Mouse (Mus musculus) MEL (cell line): ENCODE measurements around the gene Agbl1.

Experiments
- CTCF ChIP-seq, 3 experiments: IDR thresholded peaks in 2 of 3; conservative IDR thresholded peaks in 1 of 3; 2 replicates each; pipeline ENCODE4 v1.5.1; 2011 to 2012; ENCODE audit warnings: low read length in 3 of 3, low read depth in 2 of 3, mild to moderate bottlenecking in 2 of 3, improper control_type of control experiment in 1 of 3, inconsistent platforms in 1 of 3, mixed read lengths in 1 of 3, moderate library complexity in 1 of 3; ENCODE audit not compliant: control insufficient read depth in 1 of 3, insufficient read depth in 1 of 3, poor library complexity in 1 of 3, severe bottlenecking in 1 of 3
- EP300 ChIP-seq, 2 experiments: IDR thresholded peaks; 2 replicates each; pipeline ENCODE4 v1.6.1; 2011; ENCODE audit warnings: improper control_type of control experiment in 2 of 2, low read length in 2 of 2, low read depth in 1 of 2, mild to moderate bottlenecking in 1 of 2
- GABPA ChIP-seq: IDR thresholded peaks from 2 replicates; pipeline ENCODE4 v1.6.1; 2012; ENCODE audit warnings: low read depth, mild to moderate bottlenecking, inconsistent platforms, low read length, improper control_type of control experiment, moderate library complexity
- JUND ChIP-seq: IDR thresholded peaks from 2 replicates; pipeline ENCODE4 v1.6.1; 2011; ENCODE audit warnings: low read depth, mild to moderate bottlenecking, improper control_type of control experiment, low read length
- MAX ChIP-seq: IDR thresholded peaks from 2 replicates; pipeline ENCODE4 v1.6.1; 2011; ENCODE audit warnings: low read length, improper control_type of control experiment
- MXI1 ChIP-seq: IDR thresholded peaks from 2 replicates; pipeline ENCODE4 v1.6.1; 2011; ENCODE audit warnings: mild to moderate bottlenecking, low read depth, low read length, improper control_type of control experiment
- POLR2A ChIP-seq, 2 experiments: IDR thresholded peaks; 2 replicates each; pipeline ENCODE4 v1.6.1; 2011 to 2012; ENCODE audit warnings: low read length in 2 of 2, mild to moderate bottlenecking in 2 of 2, control low read depth in 1 of 2, improper control_type of control experiment in 1 of 2, low read depth in 1 of 2, moderate library complexity in 1 of 2; ENCODE audit not compliant: control insufficient read depth in 1 of 2, insufficient read depth in 1 of 2, poor library complexity in 1 of 2
- UBTF ChIP-seq: IDR thresholded peaks from 2 replicates; pipeline ENCODE4 v1.6.1; 2012; ENCODE audit warnings: low read depth, mild to moderate bottlenecking, inconsistent platforms, low read length, improper control_type of control experiment, moderate library complexity, borderline replicate concordance; ENCODE audit not compliant: insufficient read depth

- TF ChIP-seq JUND, result no peak
- no peak for TF ChIP-seq UBTF
- no peak for TF ChIP-seq CTCF (IDR thresholded peaks at IDR 0.05 in 2 of 3, conservative IDR thresholded peaks at IDR 0.05 in 1 of 3; ENCODE audit: control insufficient read depth in 1 of 3, insufficient read depth in 1 of 3, low read depth in 2 of 3, low read length in 3 of 3, poor library complexity in 1 of 3, severe bottlenecking in 1 of 3)
- no peak for TF ChIP-seq EP300 (IDR thresholded peaks at IDR 0.05; ENCODE audit: low read depth in 1 of 2, low read length in 2 of 2)
- TF ChIP-seq POLR2A (IDR thresholded peaks at IDR 0.05; ENCODE audit: control insufficient read depth in 1 of 2, insufficient read depth in 1 of 2, low read depth in 1 of 2, low read length in 2 of 2, poor library complexity in 1 of 2), result no peak
- TF ChIP-seq GABPA, result no peak
- no peak for TF ChIP-seq MAX
- TF ChIP-seq MXI1, result no peak
Measured at GRCm38 (mm10) chr7:76597812-76598211, 368.1 kb downstream of the Agbl1 start.
